In the genomic region with DNA sequence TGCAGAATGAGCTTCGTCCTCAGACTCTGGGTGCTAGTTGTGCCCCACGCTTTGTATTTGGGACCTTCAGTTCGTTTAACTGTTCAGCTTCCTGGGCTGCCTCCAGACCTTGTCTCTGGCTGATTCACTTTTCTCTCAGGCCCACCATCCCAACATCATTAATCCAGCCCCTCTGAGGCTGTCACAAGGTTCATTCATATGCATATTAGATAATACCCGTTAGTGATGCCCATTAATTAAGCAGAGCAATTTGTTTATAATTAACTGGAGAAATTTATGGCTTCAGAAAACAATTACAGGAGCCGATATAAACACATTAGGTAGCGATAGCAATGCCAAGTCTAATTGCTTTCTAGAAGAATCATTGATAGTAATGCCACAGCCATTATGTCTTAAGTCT, we compare ENCODE assay signal across 24 mouse cellular contexts.
DNase-seq lines count a peak whose midpoint lies in the region; ATAC-seq lines count a peak whose summit lies in the region.
"Had no signal": no experiment of that assay in that cellular context is flagged by ENCODE, and none has a peak within 500 bp of the region (broad histone marks: within the 10 kb centered on the region; RNA-seq: fewer than 3 reads in every experiment).

No protein-coding gene starts in this region.

- H3K4me2 ChIP-seq in forebrain, embryonic 14.5 days (ENCODE audit: low read length): no peak overlapping the region
- H3K4me2 ChIP-seq in forebrain, embryonic 11.5 days (ENCODE audit: low read depth, low read length, severe bottlenecking): no peak overlapping the region
- no peak overlapping the region for H3K4me2 ChIP-seq in neural tube, embryonic 12.5 days (replicated peaks)
- H3K4me2 ChIP-seq in neural tube, embryonic 15.5 days: no peak overlapping the region
- H3K4me2 ChIP-seq in hindbrain, embryonic 14.5 days (replicated peaks): no peak overlapping the region
- H3K4me2 ChIP-seq: kidney, embryonic 15.5 days; limb, embryonic 15.5 days; lung, embryonic 15.5 days had no signal

- H3K4me1 ChIP-seq in forebrain, embryonic 14.5 days (ENCODE audit: control insufficient read depth, insufficient read depth, low read length): peaks cover 7% of the 10 kb centered on the region
- H3K4me1 ChIP-seq in forebrain, embryonic 11.5 days (replicated peaks; ENCODE audit: control insufficient read depth, insufficient read depth, low read length): no peaks in the 10 kb centered on the region
- no peaks in the 10 kb centered on the region for H3K4me1 ChIP-seq in neural tube, embryonic 12.5 days
- peaks cover 5% of the 10 kb centered on the region; the same call in 1 of the 2 replicates for H3K4me1 ChIP-seq in neural tube, embryonic 15.5 days
- H3K4me1 ChIP-seq in hindbrain, embryonic 14.5 days (replicated peaks; ENCODE audit: control insufficient read depth, insufficient read depth, low read length): 0 out of 2 replicates have a peak, but pooled peaks cover 3% of the 10 kb centered on the region
- H3K4me1 ChIP-seq: embryonic facial prominence, embryonic 10.5 days; kidney, embryonic 15.5 days; limb, embryonic 15.5 days; lung, embryonic 15.5 days had no signal

- no peak overlapping the region for H3K27ac ChIP-seq in forebrain, embryonic 14.5 days (ENCODE audit: low read depth, low read length)
- H3K27ac ChIP-seq in forebrain, embryonic 11.5 days (ENCODE audit: low read depth, low read length): no peak overlapping the region
- no peak overlapping the region for H3K27ac ChIP-seq in neural tube, embryonic 12.5 days
- H3K27ac ChIP-seq in neural tube, embryonic 15.5 days (replicated peaks): no peak overlapping the region
- H3K27ac ChIP-seq in hindbrain, embryonic 14.5 days: no peak overlapping the region
- H3K27ac ChIP-seq: embryonic facial prominence, embryonic 10.5 days; heart, adult 2 months; kidney, embryonic 15.5 days; limb, embryonic 15.5 days; liver, embryonic 14.5 days; lung, embryonic 15.5 days; stomach, postnatal 0 days had no signal

- H3K4me3 ChIP-seq in forebrain, embryonic 14.5 days (ENCODE audit: low read depth, low read length): no peak overlapping the region
- no peak overlapping the region for H3K4me3 ChIP-seq in forebrain, embryonic 11.5 days (ENCODE audit: low read depth, low read length)
- no peak overlapping the region for H3K4me3 ChIP-seq in neural tube, embryonic 12.5 days
- no peak overlapping the region for H3K4me3 ChIP-seq in neural tube, embryonic 15.5 days (replicated peaks)
- H3K4me3 ChIP-seq in hindbrain, embryonic 14.5 days (replicated peaks; ENCODE audit: low read length): no peak overlapping the region
- H3K4me3 ChIP-seq: embryonic facial prominence, embryonic 10.5 days; heart, adult 2 months; kidney, embryonic 15.5 days; limb, embryonic 15.5 days; lung, embryonic 15.5 days had no signal

- no peaks in the 10 kb centered on the region for H3K27me3 ChIP-seq in forebrain, embryonic 14.5 days (replicated peaks; ENCODE audit: control insufficient read depth, insufficient read depth, low read length)
- H3K27me3 ChIP-seq in forebrain, embryonic 11.5 days (ENCODE audit: control insufficient read depth, insufficient read depth, low read length): no peaks in the 10 kb centered on the region
- no peaks in the 10 kb centered on the region for H3K27me3 ChIP-seq in neural tube, embryonic 12.5 days (replicated peaks)
- H3K27me3 ChIP-seq in neural tube, embryonic 15.5 days (replicated peaks): peaks cover 4% of the 10 kb centered on the region; the same call in 1 of the 2 replicates
- no peaks in the 10 kb centered on the region for H3K27me3 ChIP-seq in hindbrain, embryonic 14.5 days (ENCODE audit: control insufficient read depth, insufficient read depth, low read length)
- H3K27me3 ChIP-seq: kidney, embryonic 15.5 days; limb, embryonic 15.5 days; lung, embryonic 15.5 days had no signal

- H3K9ac ChIP-seq in forebrain, embryonic 14.5 days (ENCODE audit: low read length): no peak overlapping the region
- no peak overlapping the region for H3K9ac ChIP-seq in forebrain, embryonic 11.5 days (ENCODE audit: low read length)
- no peak overlapping the region for H3K9ac ChIP-seq in neural tube, embryonic 12.5 days
- no peak overlapping the region for H3K9ac ChIP-seq in neural tube, embryonic 15.5 days (replicated peaks)
- no peak overlapping the region for H3K9ac ChIP-seq in hindbrain, embryonic 14.5 days
- H3K9ac ChIP-seq: kidney, embryonic 15.5 days; limb, embryonic 15.5 days; liver, embryonic 14.5 days; lung, embryonic 15.5 days had no signal

- ATAC-seq in forebrain, embryonic 14.5 days: peak; percentile 87
- ATAC-seq in forebrain, embryonic 11.5 days (replicated peaks; ENCODE audit: low FRiP score): no peak
- 0 out of 2 replicates have a peak, but pooled peaks have one; percentile 37 for ATAC-seq in neural tube, embryonic 12.5 days (ENCODE audit: low FRiP score, low read depth)
- no peak for ATAC-seq in neural tube, embryonic 15.5 days (ENCODE audit: low FRiP score)
- ATAC-seq in hindbrain, embryonic 14.5 days (ENCODE audit: low FRiP score): no peak
- ATAC-seq: CD4-positive, CD25-positive, alpha-beta regulatory T cell, adult 4 months had no signal

- WGBS in forebrain, embryonic 14.5 days: 20% methylated on average over 6 of the region's 6 CpGs
- 58% methylated on average over 6 of the region's 6 CpGs for WGBS in forebrain, embryonic 11.5 days
- 36% methylated on average over 6 of the region's 6 CpGs for WGBS in neural tube, embryonic 12.5 days
- WGBS in neural tube, embryonic 15.5 days: 24% methylated on average over 6 of the region's 6 CpGs
- WGBS in hindbrain, embryonic 14.5 days: 33% methylated on average over 6 of the region's 6 CpGs

- no peaks in the 10 kb centered on the region for H3K9me3 ChIP-seq in forebrain, embryonic 14.5 days (replicated peaks; ENCODE audit: control insufficient read depth, low read length)
- no peaks in the 10 kb centered on the region for H3K9me3 ChIP-seq in forebrain, embryonic 11.5 days (ENCODE audit: control insufficient read depth, low read length)
- H3K9me3 ChIP-seq in neural tube, embryonic 12.5 days: no peaks in the 10 kb centered on the region
- no peaks in the 10 kb centered on the region for H3K9me3 ChIP-seq in neural tube, embryonic 15.5 days (replicated peaks)
- H3K9me3 ChIP-seq in hindbrain, embryonic 14.5 days (ENCODE audit: control insufficient read depth, low read length): no peaks in the 10 kb centered on the region
- H3K9me3 ChIP-seq: embryonic facial prominence, embryonic 10.5 days; kidney, embryonic 15.5 days; limb, embryonic 15.5 days; lung, embryonic 15.5 days had no signal

- DNase-seq in forebrain, embryonic 14.5 days (ENCODE audit: low spot score): peak; percentile 86
- DNase-seq in forebrain, embryonic 11.5 days (ENCODE audit: low spot score): no peak
- peak; percentile 55 for DNase-seq in hindbrain, embryonic 14.5 days (ENCODE audit: low spot score)
- DNase-seq in lung, adult 18-20 months: no peak
- DNase-seq in cerebellum, adult 9-11 months: no peak
- DNase-seq: adrenal gland, postnatal 25 days; cerebellum, adult 9-10 months; gastrocnemius, postnatal 25 days; heart, adult 2 months; kidney, adult 11 months; kidney, postnatal 4 days; left cerebral cortex, postnatal 4 days; lung, postnatal 4 days; right cerebral cortex, postnatal 14 days; thymus, postnatal 14 days had no signal

- no peaks in the 10 kb centered on the region for H3K36me3 ChIP-seq in forebrain, embryonic 14.5 days (ENCODE audit: control insufficient read depth, insufficient read depth, low read length)
- H3K36me3 ChIP-seq in forebrain, embryonic 11.5 days (ENCODE audit: control insufficient read depth, insufficient read depth, low read length): no peaks in the 10 kb centered on the region
- no peaks in the 10 kb centered on the region for H3K36me3 ChIP-seq in neural tube, embryonic 12.5 days
- H3K36me3 ChIP-seq in neural tube, embryonic 15.5 days: no peaks in the 10 kb centered on the region
- H3K36me3 ChIP-seq in hindbrain, embryonic 14.5 days (replicated peaks; ENCODE audit: control insufficient read depth, insufficient read depth): no peaks in the 10 kb centered on the region
- H3K36me3 ChIP-seq: embryonic facial prominence, embryonic 10.5 days; kidney, embryonic 15.5 days; limb, embryonic 15.5 days; lung, embryonic 15.5 days had no signal

Comparison
In these comparisons a context has a peak if more than half of its experiments do, and no peak if none do; other contexts are left out.
1. ATAC-seq: peak in forebrain, embryonic 14.5 days (single experiment) and neural tube, embryonic 12.5 days (single experiment); none in forebrain, embryonic 11.5 days (single experiment), neural tube, embryonic 15.5 days (single experiment) and hindbrain, embryonic 14.5 days (single experiment).
2. DNase-seq: peak in forebrain, embryonic 14.5 days (single experiment) and hindbrain, embryonic 14.5 days (single experiment); none in forebrain, embryonic 11.5 days (single experiment), lung, adult 18-20 months (0 of 2) and cerebellum, adult 9-11 months (single experiment).